Mouse (Mus musculus): Measurements from ENCODE around the gene Mecom. TPM values are rescaled to one million over a fixed set of nuclear protein-coding genes. Genes with fewer than 3 reads are reported as not detected.

Gene Mecom
- under 1 TPM in 1 of 2 experiments, not detected in 1; 0.15 TPM for total RNA-seq (2023)

GRCm38 (mm10) chr3:30547908-30548307 lies at the start of gene Mecom:
Gene Mecom, minus strand, starts transcription at chr3:30548008.

Other genes with a start within 250 kb of the Mecom start
- gene Actrt3, start 51.9 kb upstream of the Mecom start, total RNA-seq (2023) = not detected
- 10 to 100 TPM; 27.9 to 29.7 TPM for gene Mynn, start 54.1 kb upstream of the Mecom start, total RNA-seq (2023)
- gene Lrriq4, start 96.5 kb upstream of the Mecom start, total RNA-seq (2023) = not detected
- not detected for gene Lrrc34, start 99.9 kb upstream of the Mecom start, total RNA-seq (2023)
- not detected for gene Lrrc31, start 151.8 kb upstream of the Mecom start, total RNA-seq (2023)
- not detected for gene Samd7, start 198.3 kb upstream of the Mecom start, total RNA-seq (2023)
- gene Sec62, start 244.9 kb upstream of the Mecom start, total RNA-seq (2023) = 10 to 100 TPM; 46.8 to 48.6 TPM

Measured in neutrophil, adult 83 days (primary cell).